17 mouse cellular contexts compared by ENCODE assay signal in the genomic region with DNA sequence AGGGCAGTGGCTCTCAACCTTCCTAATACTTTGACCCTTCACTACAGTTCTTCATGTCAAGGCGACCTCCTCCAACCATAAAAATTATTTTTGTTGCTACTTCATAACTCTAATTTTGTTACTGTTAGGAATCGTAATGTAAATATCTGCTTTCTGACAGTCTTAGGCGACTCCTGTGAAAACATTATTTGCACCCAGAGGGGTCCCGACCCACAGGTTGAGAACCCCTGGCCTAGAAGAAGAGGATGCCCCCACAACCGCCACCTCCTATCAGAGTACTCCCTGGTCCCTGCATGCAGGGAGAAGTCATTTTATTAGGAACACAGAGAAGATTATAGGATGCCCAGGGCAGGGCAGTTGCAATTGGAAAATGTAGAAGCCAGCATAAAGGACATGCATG. TPM values are rescaled to one million over a fixed set of nuclear protein-coding genes. Genes with fewer than 3 reads are reported as not detected.
"Had no signal": no experiment of that assay in that cellular context is flagged by ENCODE, and none has a peak within 500 bp of the region (broad histone marks: within the 10 kb centered on the region; RNA-seq: fewer than 3 reads in every experiment).

No protein-coding gene starts in this region.

- H3K36me3 ChIP-seq: neural tube, embryonic 13.5 days; neural tube, embryonic 15.5 days; stomach, embryonic 15.5 days had no signal

- H3K27ac ChIP-seq: neural tube, embryonic 13.5 days; neural tube, embryonic 15.5 days; stomach, embryonic 15.5 days; stomach, postnatal 0 days had no signal

- H3K9me3 ChIP-seq: neural tube, embryonic 13.5 days; neural tube, embryonic 15.5 days; stomach, embryonic 15.5 days had no signal

- DNase-seq: retina, postnatal 1 day; right cerebral cortex, adult 18-20 months; right cerebral cortex, postnatal 14 days; right cerebral cortex, postnatal 25 days; right cerebral cortex, postnatal 4 days; spleen, adult 18-20 months; thymus, adult 18-20 months; thymus, adult 2 months; thymus, postnatal 14 days; thymus, postnatal 25 days; thymus, postnatal 36 days; thymus, postnatal 4 days had no signal

- H3K4me1 ChIP-seq: neural tube, embryonic 13.5 days; neural tube, embryonic 15.5 days; stomach, embryonic 15.5 days had no signal

- H3K4me3 ChIP-seq: neural tube, embryonic 13.5 days; neural tube, embryonic 15.5 days; stomach, embryonic 15.5 days had no signal

- H3K9ac ChIP-seq: neural tube, embryonic 13.5 days; neural tube, embryonic 15.5 days; stomach, embryonic 15.5 days had no signal

- H3K27me3 ChIP-seq: stomach, embryonic 15.5 days had no signal

RNA-seq across cellular contexts. Expression of a gene that starts 6.6 kb away (rescaled TPM):
- polyA plus RNA-seq: neural tube, embryonic 14.5 days had no signal
